Mouse (Mus musculus): ENCODE data around the gene Slc25a39.
A peak's percentile ranks its signal among the peaks of the same experiment; 100 is the strongest.
"Not testable (repeated sequence)": the region's sequence is repeated elsewhere in the genome, so short reads cannot be mapped to it uniquely, and the experiment has no call there.

Gene Slc25a39

GRCm38 (mm10) chr11:102371926-102372685 lies 35.6 kb downstream of the Slc25a39 start:
- DNase-seq (ENCODE audit: low spot score in 2 of 2), result no peak

- DNase-seq (ENCODE audit: low spot score in 2 of 2), result no peak
These were observed 37.5 kb downstream of the Slc25a39 start for GRCm38 (mm10) chr11:102370285-102370684.

GRCm38 (mm10) chr11:102369263-102369662 lies 38.5 kb downstream of the Slc25a39 start:
- no peak for DNase-seq (ENCODE audit: low spot score in 2 of 2)

GRCm38 (mm10) chr11:102368347-102368746 lies 39.4 kb downstream of the Slc25a39 start:
- DNase-seq (ENCODE audit: low spot score in 2 of 2), result no peak

GRCm38 (mm10) chr11:102367504-102368280 lies 40.1 kb downstream of the Slc25a39 start:
- DNase-seq (ENCODE audit: low spot score in 2 of 2), result no peak

- not testable (repeated sequence) for DNase-seq (ENCODE audit: low spot score in 2 of 2)
These were observed 41.6 kb downstream of the Slc25a39 start, which contains the start of gene Slc4a1 for GRCm38 (mm10) chr11:102366103-102366502. Gene Slc4a1, minus strand, starts transcription at chr11:102366203.

GRCm38 (mm10) chr11:102365699-102366098 lies 42.0 kb downstream of the Slc25a39 start:
- no peak for DNase-seq (ENCODE audit: low spot score in 2 of 2)

GRCm38 (mm10) chr11:102364570-102365371 lies 43.0 kb downstream of the Slc25a39 start:
- DNase-seq (ENCODE audit: low spot score in 2 of 2), result no peak

GRCm38 (mm10) chr11:102363623-102364022 lies 44.1 kb downstream of the Slc25a39 start:
- no peak for DNase-seq (ENCODE audit: low spot score in 2 of 2)

GRCm38 (mm10) chr11:102361776-102362495 lies 45.8 kb downstream of the Slc25a39 start:
- DNase-seq (ENCODE audit: low spot score in 2 of 2), result no peak

GRCm38 (mm10) chr11:102358365-102358764 lies 49.4 kb downstream of the Slc25a39 start:
- DNase-seq (ENCODE audit: low spot score in 2 of 2), result no peak

GRCm38 (mm10) chr11:102356636-102357350 lies 51.0 kb downstream of the Slc25a39 start:
- DNase-seq (ENCODE audit: low spot score in 2 of 2), result peak; percentile 12 to 34

- DNase-seq (ENCODE audit: low spot score in 2 of 2), result no peak
These were observed 51.6 kb downstream of the Slc25a39 start for GRCm38 (mm10) chr11:102356190-102356589.

GRCm38 (mm10) chr11:102355501-102355900 lies 52.2 kb downstream of the Slc25a39 start:
- DNase-seq (ENCODE audit: low spot score in 2 of 2), result no peak

GRCm38 (mm10) chr11:102353021-102353431 lies 54.7 kb downstream of the Slc25a39 start:
- no peak for DNase-seq (ENCODE audit: low spot score in 2 of 2)
